Mouse (Mus musculus) layer of hippocampus, adult 2 months (tissue): ENCODE data around the gene Gcnt4. TPM values are rescaled to one million over a fixed set of nuclear protein-coding genes. Genes with fewer than 3 reads are reported as not detected.

Experiments used
- DNase-seq, 2 experiments: peaks; one replicate each; pipeline ENCODE4 v3.0.0; 2022; ENCODE audit warnings: low spot score in 2 of 2
- H3K27ac ChIP-seq: fragments of 200-600 bp; 2 replicates; pipeline ENCODE4 v1.8.1; 2022
- H3K4me3 ChIP-seq: fragments of 200-600 bp; 2 replicates; pipeline ENCODE4 v1.8.1; 2022; ENCODE audit warnings: mild to moderate bottlenecking
- CTCF ChIP-seq: fragments of 200-600 bp; conservative IDR thresholded peaks from 2 replicates; pipeline ENCODE4 v1.8.1; 2022; ENCODE audit warnings: antibody characterized with exemption, mild to moderate bottlenecking, moderate library complexity
- total RNA-seq, 2 experiments: library from RNA; stranded (reverse); gene quantifications; 2 replicates each; pipeline ENCODE4 v1.2.3; 2021

Gcnt4 gene
- total RNA-seq, 2 experiments from 2014 or later: 1.8 to 2.1 TPM

GRCm38 (mm10) chr13:96962801-96963200 lies 38.3 kb downstream of the Gcnt4 start:
- no peak for TF ChIP-seq CTCF
- no peak overlapping the region for H3K4me3 ChIP-seq
- DNase-seq: no peak

GRCm38 (mm10) chr13:96964981-96965380 lies 40.5 kb downstream of the Gcnt4 start:
- TF ChIP-seq CTCF: no peak

More at GRCm38 (mm10) chr13:96962801-96963200, 38.3 kb downstream of the Gcnt4 start:
- H3K27ac ChIP-seq: no peak overlapping the region

GRCm38 (mm10) chr13:96966210-96967089 lies 42.0 kb downstream of the Gcnt4 start:
- no peak for DNase-seq
- Histone ChIP-seq H3K27ac (no peak overlapping the region), H3K4me3 (no peak overlapping the region)
- TF ChIP-seq CTCF: no peak

More at GRCm38 (mm10) chr13:96964981-96965380, 40.5 kb downstream of the Gcnt4 start:
- Histone ChIP-seq H3K4me3 (no peak overlapping the region), H3K27ac (no peak overlapping the region)
- no peak for DNase-seq

- Histone ChIP-seq H3K27ac (no peak overlapping the region), H3K4me3 (no peak overlapping the region)
- no peak for TF ChIP-seq CTCF
- DNase-seq: no peak
Measured at GRCm38 (mm10) chr13:96967091-96967490, 42.6 kb downstream of the Gcnt4 start.

GRCm38 (mm10) chr13:96967822-96968221 lies 43.3 kb downstream of the Gcnt4 start:
- TF ChIP-seq CTCF: no peak
- Histone ChIP-seq H3K27ac (no peak overlapping the region), H3K4me3 (no peak overlapping the region)
- DNase-seq: no peak

GRCm38 (mm10) chr13:96971076-96971475 lies 46.6 kb downstream of the Gcnt4 start:
- H3K4me3 ChIP-seq: no peak overlapping the region
- H3K27ac ChIP-seq: no peak overlapping the region
- no peak for DNase-seq
- no peak for TF ChIP-seq CTCF

GRCm38 (mm10) chr13:96971861-96972282 lies 47.4 kb downstream of the Gcnt4 start:
- no peak overlapping the region for H3K27ac ChIP-seq
- no peak for TF ChIP-seq CTCF
- no peak for DNase-seq
- H3K4me3 ChIP-seq: no peak overlapping the region

GRCm38 (mm10) chr13:96973318-96973717 lies 48.8 kb downstream of the Gcnt4 start:
- no peak for TF ChIP-seq CTCF
- Histone ChIP-seq H3K27ac (no peak overlapping the region), H3K4me3 (no peak overlapping the region)
- DNase-seq: no peak

GRCm38 (mm10) chr13:96976986-96977595 lies 52.6 kb downstream of the Gcnt4 start:
- no peak overlapping the region for H3K27ac ChIP-seq
- DNase-seq: no peak
- TF ChIP-seq CTCF: no peak
- H3K4me3 ChIP-seq: no peak overlapping the region

- TF ChIP-seq CTCF: no peak
- no peak for DNase-seq
- Histone ChIP-seq H3K27ac (no peak overlapping the region), H3K4me3 (no peak overlapping the region)
Measured at GRCm38 (mm10) chr13:96980561-96980960, 56.1 kb downstream of the Gcnt4 start.

- TF ChIP-seq CTCF: no peak
- no peak overlapping the region; the same call in 1 of the 2 replicates for H3K4me3 ChIP-seq
- H3K27ac ChIP-seq: no peak overlapping the region
- peak in 1 of 2 experiments; percentile 12 for DNase-seq
Measured at GRCm38 (mm10) chr13:96983251-96984126, 59.0 kb downstream of the Gcnt4 start.

GRCm38 (mm10) chr13:96984688-96985087 lies 60.2 kb downstream of the Gcnt4 start:
- no peak for DNase-seq
- TF ChIP-seq CTCF: no peak

More at GRCm38 (mm10) chr13:96984688-96985087, 60.2 kb downstream of the Gcnt4 start:
- no peak overlapping the region for H3K27ac ChIP-seq
- H3K4me3 ChIP-seq: no peak overlapping the region
